14 mouse cellular contexts compared by ENCODE assay signal in the genomic region with DNA sequence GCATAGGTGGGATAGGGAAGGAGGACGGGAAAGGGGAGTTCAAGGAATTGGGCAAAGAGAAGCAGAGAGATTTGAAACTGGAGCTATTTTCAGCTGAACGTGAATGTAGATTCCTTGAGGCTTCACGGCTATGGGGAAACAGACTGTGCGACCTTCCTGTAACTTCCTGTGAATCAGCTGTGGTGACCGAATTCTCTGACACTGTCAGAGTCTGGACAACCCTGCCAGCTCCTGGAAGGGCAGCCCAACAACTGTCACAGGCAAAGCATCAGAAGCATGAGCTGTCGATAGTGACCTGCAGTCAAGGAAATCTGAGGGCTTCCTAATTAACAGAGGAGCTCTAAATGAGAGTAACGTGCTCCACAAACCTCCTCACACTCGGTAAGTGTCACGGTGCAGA.
DNase-seq lines count a peak whose midpoint lies in the region; ATAC-seq lines count a peak whose summit lies in the region.
"Had no signal": no experiment of that assay in that cellular context is flagged by ENCODE, and none has a peak within 500 bp of the region (broad histone marks: within the 10 kb centered on the region; RNA-seq: fewer than 3 reads in every experiment).

No protein-coding gene starts in this region.

- H3K27ac ChIP-seq in heart, embryonic 11.5 days (ENCODE audit: low read depth, low read length) = no peak overlapping the region
- peak overlapping the region; percentile 72; the same call in 1 of the 2 replicates for H3K27ac ChIP-seq in embryonic facial prominence, embryonic 10.5 days (replicated peaks)
- no peak overlapping the region for H3K27ac ChIP-seq in limb, embryonic 13.5 days
- no peak overlapping the region for H3K27ac ChIP-seq in midbrain, embryonic 14.5 days (replicated peaks; ENCODE audit: low read depth, low read length)
- H3K27ac ChIP-seq: embryonic facial prominence, embryonic 12.5 days had no signal

- DNase-seq in heart, adult 8-10 months (ENCODE audit: low spot score) = peak; percentile 10
- DNase-seq in Muller cell, postnatal 12 days (ENCODE audit: inconsistent ontology term) = peak; percentile 31
- DNase-seq in embryonic facial prominence, embryonic 10.5 days (ENCODE audit: low spot score) = no peak
- no peak for DNase-seq in gastrocnemius, adult 18-20 months (ENCODE audit: low spot score)
- DNase-seq in midbrain, embryonic 14.5 days = no peak
- DNase-seq in cerebellum, postnatal 10 days = no peak
- DNase-seq: kidney, postnatal 36 days; thymus, adult 2 months had no signal

- H3K27me3 ChIP-seq in heart, embryonic 11.5 days (ENCODE audit: control insufficient read depth, insufficient read depth, low read length) = no peaks in the 10 kb centered on the region
- H3K27me3 ChIP-seq in embryonic facial prominence, embryonic 10.5 days (replicated peaks; ENCODE audit: low read depth, poor library complexity, severe bottlenecking) = no peaks in the 10 kb centered on the region
- H3K27me3 ChIP-seq in limb, embryonic 13.5 days = no peaks in the 10 kb centered on the region
- H3K27me3 ChIP-seq in midbrain, embryonic 14.5 days (ENCODE audit: control insufficient read depth, insufficient read depth, low read length) = no peaks in the 10 kb centered on the region
- H3K27me3 ChIP-seq: embryonic facial prominence, embryonic 12.5 days had no signal

- H3K36me3 ChIP-seq in heart, embryonic 11.5 days (ENCODE audit: control insufficient read depth, insufficient read depth, low read length) = no peaks in the 10 kb centered on the region
- H3K36me3 ChIP-seq in embryonic facial prominence, embryonic 10.5 days (replicated peaks) = peaks cover 64% of the 10 kb centered on the region
- peaks cover 29% of the 10 kb centered on the region for H3K36me3 ChIP-seq in limb, embryonic 13.5 days
- no peaks in the 10 kb centered on the region for H3K36me3 ChIP-seq in midbrain, embryonic 14.5 days (ENCODE audit: control insufficient read depth, insufficient read depth, low read length)

- 34% methylated on average over 9 of the region's 9 CpGs for WGBS in heart, embryonic 11.5 days (ENCODE audit: insufficient replicate concordance)
- WGBS in embryonic facial prominence, embryonic 10.5 days = 35% methylated on average over 9 of the region's 9 CpGs
- WGBS in limb, embryonic 13.5 days = 30% methylated on average over 9 of the region's 9 CpGs
- WGBS in midbrain, embryonic 14.5 days = 74% methylated on average over 9 of the region's 9 CpGs

- H3K9me3 ChIP-seq in heart, embryonic 11.5 days (replicated peaks; ENCODE audit: control insufficient read depth, low read length) = no peaks in the 10 kb centered on the region; the same call in 1 of the 2 replicates
- H3K9me3 ChIP-seq in embryonic facial prominence, embryonic 10.5 days = no peaks in the 10 kb centered on the region
- H3K9me3 ChIP-seq in limb, embryonic 13.5 days = no peaks in the 10 kb centered on the region; the same call in 1 of the 2 replicates
- H3K9me3 ChIP-seq in midbrain, embryonic 14.5 days (ENCODE audit: control insufficient read depth, low read length) = no peaks in the 10 kb centered on the region
- H3K9me3 ChIP-seq: embryonic facial prominence, embryonic 12.5 days had no signal

- H3K4me1 ChIP-seq in heart, embryonic 11.5 days (ENCODE audit: control insufficient read depth, insufficient read depth, low read length) = peaks cover 9% of the 10 kb centered on the region
- H3K4me1 ChIP-seq in embryonic facial prominence, embryonic 10.5 days = peaks cover 63% of the 10 kb centered on the region
- peaks cover 59% of the 10 kb centered on the region for H3K4me1 ChIP-seq in limb, embryonic 13.5 days
- no peaks in the 10 kb centered on the region for H3K4me1 ChIP-seq in midbrain, embryonic 14.5 days (ENCODE audit: control insufficient read depth, insufficient read depth, low read length)

- no peak overlapping the region for H3K4me3 ChIP-seq in heart, embryonic 11.5 days (ENCODE audit: low read depth, low read length)
- no peak overlapping the region for H3K4me3 ChIP-seq in embryonic facial prominence, embryonic 10.5 days
- H3K4me3 ChIP-seq in limb, embryonic 13.5 days = no peak overlapping the region
- no peak overlapping the region for H3K4me3 ChIP-seq in midbrain, embryonic 14.5 days (replicated peaks; ENCODE audit: low read depth, low read length)
- H3K4me3 ChIP-seq: embryonic facial prominence, embryonic 12.5 days had no signal

- no peak overlapping the region for H3K9ac ChIP-seq in heart, embryonic 11.5 days (ENCODE audit: low read depth, low read length)
- H3K9ac ChIP-seq in limb, embryonic 13.5 days = no peak overlapping the region
- no peak overlapping the region for H3K9ac ChIP-seq in midbrain, embryonic 14.5 days (replicated peaks; ENCODE audit: low read length)
- H3K9ac ChIP-seq: embryonic facial prominence, embryonic 12.5 days had no signal

- no peak overlapping the region for H3K4me2 ChIP-seq in heart, embryonic 11.5 days
- no peak overlapping the region for H3K4me2 ChIP-seq in limb, embryonic 13.5 days (replicated peaks)
- no peak overlapping the region for H3K4me2 ChIP-seq in midbrain, embryonic 14.5 days (ENCODE audit: low read length)
- H3K4me2 ChIP-seq: embryonic facial prominence, embryonic 12.5 days; midbrain, embryonic 11.5 days had no signal

- no peak for ATAC-seq in heart, embryonic 11.5 days (replicated peaks; ENCODE audit: insufficient number of reproducible peaks, low FRiP score, low TSS enrichment)
- ATAC-seq in limb, embryonic 13.5 days (ENCODE audit: low FRiP score, low read depth) = 0 out of 2 replicates have a peak, but pooled peaks have one; percentile 7
- ATAC-seq in midbrain, embryonic 14.5 days (ENCODE audit: low FRiP score, low TSS enrichment) = no peak
- ATAC-seq: intestine, embryonic 16.5 days; lung, postnatal 0 days had no signal

Comparison
In these comparisons a context has a peak if more than half of its experiments do, and no peak if none do; other contexts are left out.
1. DNase-seq: peak in heart, adult 8-10 months (single experiment) and Muller cell, postnatal 12 days (single experiment); none in embryonic facial prominence, embryonic 10.5 days (single experiment), gastrocnemius, adult 18-20 months (single experiment), midbrain, embryonic 14.5 days (single experiment) and cerebellum, postnatal 10 days (0 of 2).